Mouse (Mus musculus) embryo, embryonic 10.5 days (tissue): ENCODE results near the gene Sun2.

ENCODE experiments used
- DNase-seq: peaks from one replicate; pipeline ENCODE4 v3.0.0-alpha.2; 2015; ENCODE audit warnings: low spot score

Gene Sun2

DNA sequence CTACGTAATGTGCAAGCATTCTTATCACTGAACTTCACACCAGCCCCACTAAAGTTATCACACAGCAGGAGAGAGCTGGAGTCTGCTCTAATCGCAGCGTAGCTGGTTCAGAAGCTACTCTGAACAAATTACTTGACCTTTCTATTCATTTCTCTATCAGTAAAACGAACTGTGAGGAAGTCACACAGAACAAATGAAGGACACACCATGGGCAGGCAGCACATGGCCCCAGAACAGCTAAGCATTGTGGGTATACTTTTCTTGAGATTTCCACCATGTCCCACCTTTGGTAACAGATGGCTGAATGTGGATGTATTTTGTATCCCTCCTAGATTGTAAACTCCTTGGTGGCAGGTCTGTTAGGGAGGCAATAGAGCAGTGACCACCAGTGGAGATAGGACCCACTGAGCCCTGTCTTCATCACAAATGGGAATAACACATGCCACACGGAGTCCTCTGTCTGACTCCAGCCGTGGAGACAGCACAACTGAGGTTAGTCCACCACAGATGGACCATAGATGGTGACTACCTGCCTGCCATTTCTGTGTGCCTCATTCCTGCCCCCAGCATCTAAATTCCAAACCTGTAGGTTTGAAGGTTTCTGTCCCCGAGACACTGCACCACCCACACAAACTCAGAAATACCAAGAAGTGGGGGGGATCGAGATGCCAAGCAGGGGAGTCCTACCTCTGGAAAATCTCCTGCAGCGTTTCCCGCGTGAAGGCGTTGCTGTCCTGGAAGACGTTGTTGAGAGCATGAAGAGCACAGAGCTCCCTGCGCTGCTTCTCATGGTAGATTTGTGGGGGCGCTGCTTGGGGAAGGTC lies 56.1 kb downstream of the Sun2 start:
- no peak for DNase-seq

DNA sequence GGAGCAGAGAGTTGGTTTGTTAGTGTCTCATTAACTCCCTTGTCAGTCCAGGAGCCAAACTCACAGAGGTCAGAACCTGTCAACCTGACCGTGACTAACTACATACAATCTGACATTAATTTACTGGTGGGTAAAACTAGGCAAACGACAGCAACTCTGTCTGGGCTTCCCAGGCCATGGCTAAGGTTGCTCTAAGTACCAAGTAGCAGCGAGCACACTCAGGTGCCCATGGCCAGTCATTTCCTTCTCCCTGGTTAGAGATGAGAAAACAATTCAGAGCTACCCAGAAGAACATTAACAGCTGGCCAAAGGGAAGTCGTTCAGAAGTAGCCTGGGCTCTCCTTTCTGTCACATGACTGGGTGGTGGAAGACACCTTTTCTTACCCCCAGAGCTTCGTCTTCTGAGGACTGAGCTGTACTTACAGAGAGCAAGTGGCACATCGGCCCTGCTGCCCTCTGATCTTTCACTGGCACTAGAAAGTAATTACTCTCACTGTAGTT lies 57.1 kb downstream of the Sun2 start:
- no peak for DNase-seq

DNA sequence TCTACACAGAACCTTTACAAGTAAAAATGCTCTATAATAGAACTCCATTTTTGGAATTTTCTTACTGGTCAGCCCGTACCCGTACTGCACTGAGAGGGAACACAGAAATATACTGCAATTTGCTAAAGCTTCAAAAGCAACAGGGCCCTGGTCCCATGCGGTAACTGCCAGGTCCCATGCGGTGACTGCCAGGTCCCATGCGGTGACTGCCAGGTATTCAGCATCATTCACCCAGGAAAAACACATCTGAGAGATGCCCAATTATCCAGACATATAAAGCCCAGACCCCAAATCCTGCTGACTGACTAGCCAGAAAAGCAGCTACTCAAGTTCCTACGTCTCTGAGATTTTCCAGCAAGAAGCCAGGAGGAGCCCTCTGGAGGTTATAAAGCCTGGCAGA lies 57.7 kb downstream of the Sun2 start:
- no peak for DNase-seq

DNA sequence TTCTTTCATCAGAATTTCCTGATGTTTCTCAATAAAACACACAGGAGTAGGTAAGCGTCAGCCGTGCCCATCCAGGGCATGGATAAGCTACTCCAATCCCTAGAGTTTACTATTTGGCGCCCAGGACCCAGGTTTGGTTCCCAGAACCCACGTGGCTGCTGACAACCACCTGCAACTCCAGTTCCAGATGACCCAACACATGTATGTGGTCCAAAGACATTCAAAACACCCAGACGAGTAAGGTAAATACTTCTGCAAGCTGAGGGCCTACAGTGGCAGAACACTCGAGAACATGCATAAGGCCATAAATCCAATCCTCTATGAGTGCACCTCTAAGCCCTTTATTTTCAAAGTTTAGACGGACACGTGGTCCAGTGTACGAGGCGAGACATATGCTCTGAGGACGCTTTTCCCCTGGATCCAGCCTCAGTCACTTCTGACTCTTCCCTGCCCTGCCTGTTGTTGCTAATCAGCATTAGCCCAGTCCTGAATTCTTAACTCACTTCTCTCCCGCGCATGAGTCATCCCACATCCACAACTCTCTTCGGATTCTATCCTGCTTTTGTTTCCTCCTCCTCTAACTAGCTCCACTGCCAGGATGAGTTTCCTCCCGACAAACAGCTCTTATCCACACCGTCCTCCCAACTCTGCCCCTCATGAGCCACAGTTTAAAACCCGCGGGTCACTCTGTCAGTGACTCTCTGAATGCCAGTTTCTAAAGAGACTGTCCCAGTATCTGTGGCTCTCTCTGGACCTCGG lies 58.5 kb downstream of the Sun2 start:
- no peak for DNase-seq

DNA sequence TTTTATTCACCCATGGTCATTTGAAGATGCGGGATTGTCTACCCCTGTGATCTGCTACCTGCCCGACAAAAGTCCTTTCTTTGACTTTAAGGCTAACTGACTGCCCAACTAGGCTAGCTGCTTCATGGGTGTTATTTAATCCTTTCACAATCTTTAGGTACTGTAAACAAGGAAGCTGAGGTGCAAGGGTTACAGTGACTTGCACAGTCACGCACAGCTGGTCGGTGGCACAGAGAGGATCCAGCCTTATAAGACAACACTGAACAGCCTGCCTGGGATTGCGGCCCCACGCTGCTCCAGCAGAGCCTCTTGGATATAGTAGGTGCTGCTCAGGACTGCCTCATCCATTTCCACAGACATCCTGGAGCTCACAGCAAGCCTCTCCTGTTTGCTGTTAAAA lies 59.2 kb downstream of the Sun2 start:
- DNase-seq = no peak

DNA sequence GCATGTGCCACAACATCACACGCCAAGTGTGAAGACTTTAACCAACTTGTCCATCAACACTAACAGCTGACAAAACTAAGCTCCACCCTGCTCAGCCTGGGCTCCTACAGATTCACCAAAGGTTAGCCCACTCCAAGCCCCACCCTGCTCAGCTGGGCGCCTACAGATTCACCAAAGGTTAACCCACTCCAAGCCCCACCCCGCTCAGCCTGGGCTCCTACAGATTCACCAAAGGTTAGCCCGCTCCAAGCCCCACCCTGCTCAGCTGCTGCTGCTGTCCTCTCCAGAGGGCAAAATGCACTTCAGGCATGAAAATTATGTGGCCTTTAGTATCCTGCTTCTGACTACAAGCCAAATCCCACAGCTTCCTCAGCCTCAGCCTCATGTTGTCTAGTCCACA lies 60.4 kb downstream of the Sun2 start:
- no peak for DNase-seq

DNA sequence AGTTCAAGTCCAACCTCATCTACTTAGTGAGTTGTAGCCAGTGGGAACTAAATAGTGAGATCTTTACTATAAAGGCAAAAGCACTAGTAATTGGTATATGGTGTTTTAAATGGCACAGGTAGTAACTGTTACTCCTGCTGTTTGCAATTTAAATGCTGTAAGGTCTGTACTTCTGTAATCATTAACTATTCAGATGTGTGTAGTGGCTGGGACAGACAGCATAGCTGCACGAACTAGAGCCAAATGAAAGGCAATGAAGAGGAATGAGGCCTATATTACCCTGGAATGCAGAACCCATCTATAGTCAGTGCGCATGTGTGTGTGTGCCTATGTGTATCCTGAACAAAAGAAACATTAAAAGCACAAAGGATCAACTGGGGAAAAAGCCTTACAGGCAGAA lies 64.4 kb downstream of the Sun2 start:
- DNase-seq = no peak
